Mouse (Mus musculus) spleen, adult 2 months (tissue): ENCODE data around the gene Olfr825.

Source experiments
- CTCF ChIP-seq: fragments of 200-500 bp; IDR thresholded peaks from 2 replicates; pipeline ENCODE4 v1.5.1; 2011; ENCODE audit warnings: mild to moderate bottlenecking, inconsistent platforms; ENCODE audit not compliant: insufficient read depth, insufficient read length, insufficient replicate concordance; ENCODE audit errors: extremely low read depth
- POLR2A ChIP-seq: fragments of 200-500 bp; IDR thresholded peaks from 2 replicates; pipeline ENCODE4 v1.6.1; 2011; ENCODE audit warnings: low read depth, low read length, inconsistent platforms

GRCm38 (mm10) chr10:130184086-130184485, 17.5 kb upstream of the Olfr825 start, which contains the start of gene Olfr826:
- TF ChIP-seq CTCF, result no peak
- no peak for TF ChIP-seq POLR2A
